Mouse (Mus musculus) heart, postnatal 0 days (tissue): ENCODE results near the gene Pdlim4.

Experiments used
- CTCF ChIP-seq: IDR thresholded peaks from 2 replicates; pipeline ENCODE4 v1.5.1; 2016; ENCODE audit warnings: antibody characterized with exemption, control low read depth, low read depth
- EP300 ChIP-seq: IDR thresholded peaks from 2 replicates; pipeline ENCODE4 v1.6.1; 2016; ENCODE audit warnings: antibody characterized with exemption, low read depth

DNA sequence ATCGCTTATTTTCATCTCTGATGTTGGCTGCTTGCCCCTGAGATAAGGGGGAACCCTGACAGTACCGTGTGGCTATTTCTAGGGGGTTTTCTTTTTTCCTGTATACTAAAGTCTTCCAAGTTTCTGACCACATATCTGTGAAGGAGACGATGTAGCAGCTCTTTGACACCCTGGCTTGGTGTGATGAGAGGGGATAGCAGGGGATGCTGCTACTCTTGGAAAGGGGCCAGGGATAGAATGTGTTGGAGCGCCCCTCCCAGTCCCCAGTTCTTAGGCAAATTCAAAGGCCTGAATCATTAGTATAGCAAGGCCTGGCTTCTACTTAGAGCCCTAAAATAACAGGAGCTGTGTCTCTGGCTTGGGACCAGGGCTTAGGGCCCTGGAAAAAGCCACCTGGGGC lies 44.5 kb upstream of the Pdlim4 start:
- TF ChIP-seq CTCF = no peak
- TF ChIP-seq EP300 = no peak
